Mouse (Mus musculus): ENCODE measurements around the gene Cend1. TPM values are rescaled to one million over a fixed set of nuclear protein-coding genes. Genes with fewer than 3 reads are reported as not detected.

The Cend1 gene
- polyA plus RNA-seq, 1 experiment from 2014 or later = 0.90 TPM

GRCm38 (mm10) chr7:141470637-141470944, 41.3 kb upstream of the Cend1 start:
- Histone ChIP-seq H3K4me2 (no peak overlapping the region), H3K4me1 (peaks cover 46% of the 10 kb centered on the region), H3K27ac (no peak overlapping the region), H3K9me3 (no peaks in the 10 kb centered on the region), H3K27me3 (no peaks in the 10 kb centered on the region; the same call in 1 of the 2 replicates), H3K9ac (no peak overlapping the region), H3K36me3 (peaks cover 32% of the 10 kb centered on the region), H3K4me3 (no peak overlapping the region)
- no peak for ATAC-seq (ENCODE audit: borderline replicate concordance, extremely low read depth, low FRiP score, low TSS enrichment)
- WGBS = 92% methylated on average over 10 of the region's 10 CpGs

- H3K36me3 ChIP-seq = peaks cover 32% of the 10 kb centered on the region
- no peak overlapping the region for H3K4me3 ChIP-seq
- no peak overlapping the region for H3K27ac ChIP-seq
- H3K9ac ChIP-seq = no peak overlapping the region
- 0 out of 2 replicates have a peak overlapping the region, but pooled peaks have one; percentile 74 for H3K4me2 ChIP-seq
- peaks cover under 1% of the 10 kb centered on the region for H3K27me3 ChIP-seq
- no peak for ATAC-seq (ENCODE audit: borderline replicate concordance, extremely low read depth, low FRiP score, low TSS enrichment)
- no peaks in the 10 kb centered on the region for H3K9me3 ChIP-seq
- peaks cover 50% of the 10 kb centered on the region for H3K4me1 ChIP-seq
- 88% methylated on average over 18 of the region's 18 CpGs for WGBS
Observed at GRCm38 (mm10) chr7:141469901-141470636, 40.8 kb upstream of the Cend1 start.

- Histone ChIP-seq H3K27ac (peak overlapping the region; percentile 84), H3K27me3 (peaks cover 8% of the 10 kb centered on the region), H3K36me3 (peaks cover 32% of the 10 kb centered on the region), H3K4me2 (peak overlapping the region; percentile 74), H3K4me3 (peak overlapping the region; percentile 61), H3K9me3 (no peaks in the 10 kb centered on the region), H3K4me1 (peaks cover 56% of the 10 kb centered on the region), H3K9ac (peak overlapping the region; percentile 68)
- ATAC-seq (ENCODE audit: borderline replicate concordance, extremely low read depth, low FRiP score, low TSS enrichment) = no peak
- 74% methylated on average over 6 of the region's 6 CpGs for WGBS
Observed at GRCm38 (mm10) chr7:141469352-141469751, 40.1 kb upstream of the Cend1 start.

GRCm38 (mm10) chr7:141468522-141469211, 39.4 kb upstream of the Cend1 start:
- H3K9ac ChIP-seq = peak overlapping the region; percentile 68
- H3K36me3 ChIP-seq = peaks cover 32% of the 10 kb centered on the region
- peak; percentile 66 for ATAC-seq (ENCODE audit: borderline replicate concordance, extremely low read depth, low FRiP score, low TSS enrichment)
- peak overlapping the region; percentile 61 for H3K4me3 ChIP-seq
- peaks cover 15% of the 10 kb centered on the region for H3K27me3 ChIP-seq
- H3K4me2 ChIP-seq = peak overlapping the region; percentile 74
- peaks cover 56% of the 10 kb centered on the region for H3K4me1 ChIP-seq
- peak overlapping the region; percentile 84 for H3K27ac ChIP-seq
- 2% methylated on average over 8 of the region's 8 CpGs for WGBS
- no peaks in the 10 kb centered on the region for H3K9me3 ChIP-seq

- ATAC-seq (ENCODE audit: borderline replicate concordance, extremely low read depth, low FRiP score, low TSS enrichment) = no peak
- Histone ChIP-seq H3K36me3 (peaks cover 32% of the 10 kb centered on the region), H3K4me1 (peaks cover 53% of the 10 kb centered on the region)
Observed at GRCm38 (mm10) chr7:141468164-141468521, 38.9 kb upstream of the Cend1 start.

GRCm38 (mm10) chr7:141467230-141468030, 38.1 kb upstream of the Cend1 start, which contains the start of gene Cd151:
Gene Cd151 (plus strand): TSS chr7:141467392.
- H3K9ac ChIP-seq = peak within 1 kb of the TSS; percentile 68
- H3K27me3 ChIP-seq = peaks cover 27% of the 10 kb centered on the region
- H3K4me3 ChIP-seq = peak within 1 kb of the TSS; percentile 61
- WGBS = under 1% methylated on average over 52 of the region's 52 CpGs
- peak within 1 kb of the TSS; percentile 74 for H3K4me2 ChIP-seq
- peak within 1 kb of the TSS; percentile 84 for H3K27ac ChIP-seq
- peaks cover 29% of the 10 kb centered on the region for H3K36me3 ChIP-seq
- no peaks in the 10 kb centered on the region for H3K9me3 ChIP-seq
- ATAC-seq (ENCODE audit: borderline replicate concordance, extremely low read depth, low FRiP score, low TSS enrichment) = peak; percentile 84
- peaks cover 55% of the 10 kb centered on the region for H3K4me1 ChIP-seq

More at GRCm38 (mm10) chr7:141468164-141468521, 38.9 kb upstream of the Cend1 start:
- H3K9ac ChIP-seq = peak overlapping the region; percentile 68
- H3K27me3 ChIP-seq = peaks cover 20% of the 10 kb centered on the region
- WGBS = 9% methylated on average over 5 of the region's 5 CpGs
- H3K27ac ChIP-seq = peak overlapping the region; percentile 84
- H3K4me2 ChIP-seq = peak overlapping the region; percentile 74
- H3K4me3 ChIP-seq = peak overlapping the region; percentile 61
- H3K9me3 ChIP-seq = no peaks in the 10 kb centered on the region

- peak overlapping the region; percentile 61 for H3K4me3 ChIP-seq
- H3K4me2 ChIP-seq = peak overlapping the region; percentile 74
- no peak for ATAC-seq (ENCODE audit: borderline replicate concordance, extremely low read depth, low FRiP score, low TSS enrichment)
- H3K27ac ChIP-seq = peak overlapping the region; percentile 84
- H3K36me3 ChIP-seq = peaks cover 24% of the 10 kb centered on the region
- H3K9ac ChIP-seq = peak overlapping the region; percentile 68
- peaks cover 35% of the 10 kb centered on the region for H3K27me3 ChIP-seq
- H3K4me1 ChIP-seq = peaks cover 63% of the 10 kb centered on the region
- WGBS = 52% methylated on average over 10 of the region's 10 CpGs
- no peaks in the 10 kb centered on the region for H3K9me3 ChIP-seq
Observed at GRCm38 (mm10) chr7:141466607-141467148, 37.4 kb upstream of the Cend1 start.

- Histone ChIP-seq H3K36me3 (peaks cover 18% of the 10 kb centered on the region), H3K27me3 (peaks cover 40% of the 10 kb centered on the region), H3K9ac (no peak overlapping the region), H3K4me2 (no peak overlapping the region), H3K4me3 (no peak overlapping the region), H3K27ac (no peak overlapping the region), H3K9me3 (no peaks in the 10 kb centered on the region), H3K4me1 (peaks cover 70% of the 10 kb centered on the region)
- 76% methylated on average over 7 of the region's 7 CpGs for WGBS
- no peak for ATAC-seq (ENCODE audit: borderline replicate concordance, extremely low read depth, low FRiP score, low TSS enrichment)
Observed at GRCm38 (mm10) chr7:141466045-141466394, 36.7 kb upstream of the Cend1 start.

GRCm38 (mm10) chr7:141465388-141466044, 36.2 kb upstream of the Cend1 start:
- Histone ChIP-seq H3K4me3 (no peak overlapping the region), H3K4me1 (peaks cover 75% of the 10 kb centered on the region), H3K27ac (no peak overlapping the region), H3K4me2 (peak overlapping the region; percentile 48; the same call in 1 of the 2 replicates), H3K9me3 (no peaks in the 10 kb centered on the region), H3K9ac (no peak overlapping the region), H3K36me3 (peaks cover 13% of the 10 kb centered on the region), H3K27me3 (peaks cover 45% of the 10 kb centered on the region)
- WGBS = 35% methylated on average over 10 of the region's 10 CpGs
- ATAC-seq (ENCODE audit: borderline replicate concordance, extremely low read depth, low FRiP score, low TSS enrichment) = no peak

GRCm38 (mm10) chr7:141464603-141465201, 35.4 kb upstream of the Cend1 start:
- WGBS = 9% methylated on average over 35 of the region's 38 CpGs
- Histone ChIP-seq H3K4me2 (peak overlapping the region; percentile 48), H3K9me3 (no peaks in the 10 kb centered on the region), H3K36me3 (peaks cover 5% of the 10 kb centered on the region; the same call in 1 of the 2 replicates), H3K9ac (peak overlapping the region; percentile 15; the same call in 1 of the 2 replicates), H3K27me3 (peaks cover 52% of the 10 kb centered on the region), H3K27ac (peak overlapping the region; percentile 55; the same call in 1 of the 2 replicates), H3K4me3 (peak overlapping the region; percentile 27), H3K4me1 (peaks cover 81% of the 10 kb centered on the region)
- no peak for ATAC-seq (ENCODE audit: borderline replicate concordance, extremely low read depth, low FRiP score, low TSS enrichment)
